Mouse (Mus musculus): ENCODE results near the gene Sema3a.

GRCm38 (mm10) chr5:13413915-13414525 is 288.8 kb downstream of the Sema3a start:
- TF ChIP-seq CTCF (IDR thresholded peaks at IDR 0.05; ENCODE audit: borderline replicate concordance, insufficient read depth, low read depth, low read length) (no peak), POLR2A (IDR thresholded peaks at IDR 0.05; ENCODE audit: borderline replicate concordance, insufficient read depth, low read length) (no peak)

Measured in cerebellum, adult 2 months (tissue).